Mouse (Mus musculus) ES-E14 (cell line): ENCODE results near the gene Ppara. TPM values are rescaled to one million over a fixed set of nuclear protein-coding genes. Genes with fewer than 3 reads are reported as not detected.

Experiments used
- DNase-seq: peaks from one replicate; pipeline ENCODE4 v3.0.0-alpha.2; 2013; ENCODE audit warnings: low read depth, low spot score
- H3K27ac ChIP-seq: 2 replicates; pipeline ENCODE4 v1.5.1; 2012; ENCODE audit warnings: low read depth, mild to moderate bottlenecking, low read length, moderate library complexity, mixed read lengths; ENCODE audit not compliant: poor library complexity, insufficient read depth, severe bottlenecking
- H3K36me3 ChIP-seq: 2 replicates; pipeline ENCODE4 v1.6.1; 2012; ENCODE audit warnings: mild to moderate bottlenecking, low read length, moderate library complexity, mixed read lengths; ENCODE audit not compliant: control insufficient read depth, poor library complexity, insufficient read depth, severe bottlenecking
- H3K4me1 ChIP-seq, 2 experiments: fragments of 150-350 bp in 1 of 2; sonication (generic) in 1 of 2; 2 replicates each; pipeline ENCODE4 v1.6.1; 2012; ENCODE audit warnings: low read length in 2 of 2, mild to moderate bottlenecking in 1 of 2, mixed read lengths in 1 of 2; ENCODE audit not compliant: control insufficient read depth in 2 of 2, insufficient read depth in 2 of 2, poor library complexity in 1 of 2
- H3K4me3 ChIP-seq, 2 experiments: fragments of 150-350 bp in 1 of 2; sonication (generic) in 1 of 2; 2 replicates each; pipeline ENCODE4 v1.5.1; 2012; ENCODE audit warnings: low read length in 2 of 2, low read depth in 1 of 2, mild to moderate bottlenecking in 1 of 2, mixed read lengths in 1 of 2; ENCODE audit not compliant: insufficient read depth in 1 of 2, poor library complexity in 1 of 2, severe bottlenecking in 1 of 2
- H3K9ac ChIP-seq: 2 replicates; pipeline ENCODE4 v1.6.1; 2012; ENCODE audit warnings: low read depth, mild to moderate bottlenecking, low read length, mixed read lengths; ENCODE audit not compliant: poor library complexity, insufficient read depth, severe bottlenecking
- H3K9me3 ChIP-seq: fragments of 150-350 bp; sonication (generic); 2 replicates; pipeline ENCODE4 v1.6.1; 2012; ENCODE audit warnings: low read depth, mild to moderate bottlenecking, low read length; ENCODE audit not compliant: control insufficient read depth, insufficient read depth
- CHD2 ChIP-seq: IDR thresholded peaks from 2 replicates; pipeline ENCODE4 v1.6.1; 2014; ENCODE audit warnings: mild to moderate bottlenecking, low read depth, low read length, inconsistent platforms
- HCFC1 ChIP-seq: IDR thresholded peaks from 2 replicates; pipeline ENCODE4 v1.6.1; 2012; ENCODE audit warnings: low read length, inconsistent platforms, borderline replicate concordance; ENCODE audit not compliant: insufficient read depth
- MAFK ChIP-seq: IDR thresholded peaks from 2 replicates; pipeline ENCODE4 v1.6.1; 2014; ENCODE audit warnings: mild to moderate bottlenecking, low read depth, low read length, inconsistent platforms; ENCODE audit not compliant: insufficient read depth
- ZC3H11A ChIP-seq: IDR thresholded peaks from 2 replicates; pipeline ENCODE4 v1.6.1; 2012; ENCODE audit warnings: low read depth, mild to moderate bottlenecking, inconsistent platforms, low read length, borderline replicate concordance
- ZNF384 ChIP-seq: IDR thresholded peaks from 2 replicates; pipeline ENCODE4 v1.6.1; 2012; ENCODE audit warnings: low read depth, low read length, inconsistent platforms
- in situ Hi-C, 2 experiments: fragments of 600-800 bp; cut with MboI; formaldehyde crosslinking; loops; one replicate each; pipeline ENCODE4 v1.15.1; 2025; ENCODE audit warnings: low sequenced_read_pairs in 2 of 2, inconsistent platforms in 1 of 2; ENCODE audit not compliant: unreplicated experiment in 2 of 2
- total RNA-seq: library from RNA; depleted of rRNA; stranded (reverse); fragments of 300-350 nt; gene quantifications from 2 replicates; pipeline ENCODE4 v1.2.3, GENCODE M21; 2012

The Ppara gene
- total RNA-seq, 1 experiment: 0.09 TPM

GRCm38 (mm10) chr15:85762761-85763160 lies 28.0 kb downstream of the Ppara start:
- no peak for TF ChIP-seq HCFC1
- TF ChIP-seq ZNF384: no peak
- no peak for TF ChIP-seq MAFK
- TF ChIP-seq CHD2: no peak
- TF ChIP-seq ZC3H11A: no peak
- H3K27ac ChIP-seq: no peak overlapping the region
- in situ Hi-C loops: no loop called here
- H3K9ac ChIP-seq: no peak overlapping the region
- H3K4me3 ChIP-seq: no peak overlapping the region
- no peaks in the 10 kb centered on the region for H3K9me3 ChIP-seq
- no peaks in the 10 kb centered on the region for H3K4me1 ChIP-seq
- no peaks in the 10 kb centered on the region for H3K36me3 ChIP-seq
- no peak for DNase-seq

- no peak overlapping the region for H3K27ac ChIP-seq
- H3K4me1 ChIP-seq: no peaks in the 10 kb centered on the region
- no peak for DNase-seq
- no peak overlapping the region for H3K4me3 ChIP-seq
- H3K9ac ChIP-seq: no peak overlapping the region
- TF ChIP-seq ZNF384 (no peak), MAFK (no peak), CHD2 (no peak), HCFC1 (no peak), ZC3H11A (no peak)
- in situ Hi-C loops: no loop called here
- no peaks in the 10 kb centered on the region for H3K9me3 ChIP-seq
- no peaks in the 10 kb centered on the region for H3K36me3 ChIP-seq
Observed at GRCm38 (mm10) chr15:85765022-85765421, 30.2 kb downstream of the Ppara start.

- Histone ChIP-seq H3K36me3 (no peaks in the 10 kb centered on the region), H3K4me3 (no peak overlapping the region), H3K27ac (no peak overlapping the region), H3K9ac (no peak overlapping the region), H3K9me3 (no peaks in the 10 kb centered on the region), H3K4me1 (no peaks in the 10 kb centered on the region)
- TF ChIP-seq CHD2 (no peak), ZNF384 (no peak), ZC3H11A (no peak), MAFK (no peak), HCFC1 (no peak)
- in situ Hi-C loops: no loop called here
- DNase-seq: no peak
Observed at GRCm38 (mm10) chr15:85766677-85767076, 31.9 kb downstream of the Ppara start.

GRCm38 (mm10) chr15:85768991-85769390 lies 34.2 kb downstream of the Ppara start:
- no peaks in the 10 kb centered on the region for H3K9me3 ChIP-seq
- TF ChIP-seq MAFK: no peak
- TF ChIP-seq ZC3H11A: no peak
- no peak for TF ChIP-seq ZNF384
- no peak for TF ChIP-seq HCFC1
- no peak for TF ChIP-seq CHD2
- H3K36me3 ChIP-seq: no peaks in the 10 kb centered on the region
- no peak overlapping the region for H3K4me3 ChIP-seq
- no peak overlapping the region for H3K27ac ChIP-seq
- in situ Hi-C loops: no loop called here
- no peak for DNase-seq
- no peaks in the 10 kb centered on the region for H3K4me1 ChIP-seq
- H3K9ac ChIP-seq: no peak overlapping the region

GRCm38 (mm10) chr15:85771306-85772121 lies 36.7 kb downstream of the Ppara start:
- TF ChIP-seq CHD2 (no peak), HCFC1 (no peak), MAFK (no peak), ZNF384 (no peak), ZC3H11A (no peak)
- Histone ChIP-seq H3K4me3 (no peak overlapping the region), H3K36me3 (no peaks in the 10 kb centered on the region), H3K4me1 (no peaks in the 10 kb centered on the region), H3K27ac (no peak overlapping the region), H3K9me3 (no peaks in the 10 kb centered on the region), H3K9ac (no peak overlapping the region)
- no peak for DNase-seq
- in situ Hi-C loops: no loop called here
